Mouse (Mus musculus): Measurements from ENCODE around the gene Otop2. TPM values are rescaled to one million over a fixed set of nuclear protein-coding genes. Genes with fewer than 3 reads are reported as not detected.

The Otop2 gene
- polyA plus RNA-seq, 1 experiment from 2014 or later = not detected

- ATAC-seq (ENCODE audit: low FRiP score, low TSS enrichment) (no peak), DNase-seq (no peak)
- Histone ChIP-seq H3K36me3 (ENCODE audit: control insufficient read depth, insufficient read depth, low read length) (peaks cover 10% of the 10 kb centered on the region), H3K4me2 (ENCODE audit: low read length) (no peak overlapping the region), H3K9ac (replicated peaks; ENCODE audit: low read length) (no peak overlapping the region), H3K4me1 (ENCODE audit: control insufficient read depth, insufficient read depth, low read length) (peaks cover 20% of the 10 kb centered on the region), H3K4me3 (replicated peaks; ENCODE audit: low read depth, low read length) (no peak overlapping the region), H3K9me3 (ENCODE audit: control insufficient read depth, low read length) (no peaks in the 10 kb centered on the region), H3K27ac (replicated peaks; ENCODE audit: low read depth, low read length) (no peak overlapping the region), H3K27me3 (ENCODE audit: control insufficient read depth, insufficient read depth, low read length) (no peaks in the 10 kb centered on the region)
- WGBS = 81% methylated on average over 7 of the region's 7 CpGs
Measured at GRCm38 (mm10) chr11:115274178-115274577, 32.8 kb upstream of the Otop2 start.

GRCm38 (mm10) chr11:115274771-115275170 is 32.2 kb upstream of the Otop2 start:
- no peak overlapping the region for H3K4me3 ChIP-seq (replicated peaks; ENCODE audit: low read depth, low read length)
- DNase-seq (no peak), ATAC-seq (ENCODE audit: low FRiP score, low TSS enrichment) (no peak)
- H3K4me2 ChIP-seq (ENCODE audit: low read length) = no peak overlapping the region
- no peak overlapping the region for H3K27ac ChIP-seq (replicated peaks; ENCODE audit: low read depth, low read length)
- H3K9ac ChIP-seq (replicated peaks; ENCODE audit: low read length) = no peak overlapping the region
- peaks cover 20% of the 10 kb centered on the region for H3K4me1 ChIP-seq (ENCODE audit: control insufficient read depth, insufficient read depth, low read length)
- no peaks in the 10 kb centered on the region for H3K27me3 ChIP-seq (ENCODE audit: control insufficient read depth, insufficient read depth, low read length)
- WGBS = 93% methylated on average over 6 of the region's 6 CpGs
- peaks cover 6% of the 10 kb centered on the region for H3K36me3 ChIP-seq (ENCODE audit: control insufficient read depth, insufficient read depth, low read length)
- H3K9me3 ChIP-seq (ENCODE audit: control insufficient read depth, low read length) = no peaks in the 10 kb centered on the region

GRCm38 (mm10) chr11:115275509-115275908 is 31.5 kb upstream of the Otop2 start:
- Histone ChIP-seq H3K9ac (replicated peaks; ENCODE audit: low read length) (peak overlapping the region; percentile 76), H3K4me3 (replicated peaks; ENCODE audit: low read depth, low read length) (no peak overlapping the region; the same call in 1 of the 2 replicates)
- no peak for DNase-seq

GRCm38 (mm10) chr11:115275954-115276353 is 31.0 kb upstream of the Otop2 start:
- Histone ChIP-seq H3K4me1 (ENCODE audit: control insufficient read depth, insufficient read depth, low read length) (peaks cover 20% of the 10 kb centered on the region), H3K36me3 (ENCODE audit: control insufficient read depth, insufficient read depth, low read length) (peaks cover 5% of the 10 kb centered on the region), H3K27me3 (ENCODE audit: control insufficient read depth, insufficient read depth, low read length) (no peaks in the 10 kb centered on the region), H3K4me2 (ENCODE audit: low read length) (peak overlapping the region; percentile 68), H3K27ac (replicated peaks; ENCODE audit: low read depth, low read length) (peak overlapping the region; percentile 91), H3K9ac (replicated peaks; ENCODE audit: low read length) (peak overlapping the region; percentile 76), H3K4me3 (replicated peaks; ENCODE audit: low read depth, low read length) (peak overlapping the region; percentile 64), H3K9me3 (ENCODE audit: control insufficient read depth, low read length) (no peaks in the 10 kb centered on the region)
- no peak for ATAC-seq (ENCODE audit: low FRiP score, low TSS enrichment)
- DNase-seq = no peak
- WGBS = 56% methylated on average over 3 of the region's 3 CpGs

More at GRCm38 (mm10) chr11:115275509-115275908, 31.5 kb upstream of the Otop2 start:
- peaks cover 20% of the 10 kb centered on the region for H3K4me1 ChIP-seq (ENCODE audit: control insufficient read depth, insufficient read depth, low read length)
- H3K36me3 ChIP-seq (ENCODE audit: control insufficient read depth, insufficient read depth, low read length) = peaks cover 6% of the 10 kb centered on the region
- no peaks in the 10 kb centered on the region for H3K9me3 ChIP-seq (ENCODE audit: control insufficient read depth, low read length)
- no peaks in the 10 kb centered on the region for H3K27me3 ChIP-seq (ENCODE audit: control insufficient read depth, insufficient read depth, low read length)
- WGBS = 89% methylated on average over 6 of the region's 6 CpGs
- peak overlapping the region; percentile 68 for H3K4me2 ChIP-seq (ENCODE audit: low read length)
- no peak for ATAC-seq (ENCODE audit: low FRiP score, low TSS enrichment)
- no peak overlapping the region for H3K27ac ChIP-seq (replicated peaks; ENCODE audit: low read depth, low read length)

GRCm38 (mm10) chr11:115276780-115277603 is 30.0 kb upstream of the Otop2 start, which contains the start of gene Fdxr:
TSS of gene Fdxr (minus strand) at chr11:115277050.
- peak within 1 kb of the TSS; percentile 64 for H3K4me3 ChIP-seq (replicated peaks; ENCODE audit: low read depth, low read length)
- WGBS = under 1% methylated on average over 42 of the region's 42 CpGs

GRCm38 (mm10) chr11:115277604-115277975 is 29.4 kb upstream of the Otop2 start:
- 19% methylated on average over 7 of the region's 7 CpGs for WGBS
- Histone ChIP-seq H3K4me2 (ENCODE audit: low read length) (peak overlapping the region; percentile 68), H3K36me3 (ENCODE audit: control insufficient read depth, insufficient read depth, low read length) (no peaks in the 10 kb centered on the region; the same call in 1 of the 2 replicates), H3K4me1 (ENCODE audit: control insufficient read depth, insufficient read depth, low read length) (peaks cover 20% of the 10 kb centered on the region), H3K27me3 (ENCODE audit: control insufficient read depth, insufficient read depth, low read length) (no peaks in the 10 kb centered on the region), H3K4me3 (replicated peaks; ENCODE audit: low read depth, low read length) (peak overlapping the region; percentile 64), H3K27ac (replicated peaks; ENCODE audit: low read depth, low read length) (peak overlapping the region; percentile 91), H3K9ac (replicated peaks; ENCODE audit: low read length) (peak overlapping the region; percentile 58; the same call in 1 of the 2 replicates), H3K9me3 (ENCODE audit: control insufficient read depth, low read length) (no peaks in the 10 kb centered on the region)
- no peak for ATAC-seq (ENCODE audit: low FRiP score, low TSS enrichment)
- DNase-seq = no peak

More at GRCm38 (mm10) chr11:115276780-115277603, 30.0 kb upstream of the Otop2 start, which contains the start of gene Fdxr:
- DNase-seq (peak; percentile 99), ATAC-seq (ENCODE audit: low FRiP score, low TSS enrichment) (peak; percentile 95)
- peak within 1 kb of the TSS; percentile 76 for H3K9ac ChIP-seq (replicated peaks; ENCODE audit: low read length)
- peaks cover 20% of the 10 kb centered on the region for H3K4me1 ChIP-seq (ENCODE audit: control insufficient read depth, insufficient read depth, low read length)
- H3K4me2 ChIP-seq (ENCODE audit: low read length) = peak within 1 kb of the TSS; percentile 68
- H3K9me3 ChIP-seq (ENCODE audit: control insufficient read depth, low read length) = no peaks in the 10 kb centered on the region
- no peaks in the 10 kb centered on the region; the same call in 1 of the 2 replicates for H3K36me3 ChIP-seq (ENCODE audit: control insufficient read depth, insufficient read depth, low read length)
- peak within 1 kb of the TSS; percentile 91 for H3K27ac ChIP-seq (replicated peaks; ENCODE audit: low read depth, low read length)
- H3K27me3 ChIP-seq (ENCODE audit: control insufficient read depth, insufficient read depth, low read length) = no peaks in the 10 kb centered on the region

- no peak for DNase-seq
- H3K27me3 ChIP-seq (ENCODE audit: control insufficient read depth, insufficient read depth, low read length) = no peaks in the 10 kb centered on the region
- no peaks in the 10 kb centered on the region for H3K9me3 ChIP-seq (ENCODE audit: control insufficient read depth, low read length)
- H3K4me2 ChIP-seq (ENCODE audit: low read length) = peak overlapping the region; percentile 68; the same call in 1 of the 2 replicates
- peaks cover 20% of the 10 kb centered on the region for H3K4me1 ChIP-seq (ENCODE audit: control insufficient read depth, insufficient read depth, low read length)
- H3K36me3 ChIP-seq (ENCODE audit: control insufficient read depth, insufficient read depth, low read length) = no peaks in the 10 kb centered on the region
- ATAC-seq (ENCODE audit: low FRiP score, low TSS enrichment) = no peak
- H3K4me3 ChIP-seq (replicated peaks; ENCODE audit: low read depth, low read length) = no peak overlapping the region
- WGBS = 83% methylated on average over 6 of the region's 6 CpGs
- no peak overlapping the region; the same call in 1 of the 2 replicates for H3K9ac ChIP-seq (replicated peaks; ENCODE audit: low read length)
- H3K27ac ChIP-seq (replicated peaks; ENCODE audit: low read depth, low read length) = no peak overlapping the region
Measured at GRCm38 (mm10) chr11:115278176-115278575, 28.8 kb upstream of the Otop2 start.

- no peaks in the 10 kb centered on the region for H3K9me3 ChIP-seq (ENCODE audit: control insufficient read depth, low read length)
- H3K4me2 ChIP-seq (ENCODE audit: low read length) = no peak overlapping the region
- H3K9ac ChIP-seq (replicated peaks; ENCODE audit: low read length) = no peak overlapping the region
- no peak overlapping the region for H3K27ac ChIP-seq (replicated peaks; ENCODE audit: low read depth, low read length)
- no peaks in the 10 kb centered on the region for H3K27me3 ChIP-seq (ENCODE audit: control insufficient read depth, insufficient read depth, low read length)
- H3K4me1 ChIP-seq (ENCODE audit: control insufficient read depth, insufficient read depth, low read length) = peaks cover 20% of the 10 kb centered on the region
- H3K4me3 ChIP-seq (replicated peaks; ENCODE audit: low read depth, low read length) = no peak overlapping the region
- 81% methylated on average over 1 of the region's 1 CpGs for WGBS
- H3K36me3 ChIP-seq (ENCODE audit: control insufficient read depth, insufficient read depth, low read length) = no peaks in the 10 kb centered on the region
- DNase-seq (no peak), ATAC-seq (ENCODE audit: low FRiP score, low TSS enrichment) (no peak)
Measured at GRCm38 (mm10) chr11:115279726-115280125, 27.2 kb upstream of the Otop2 start.

Data from midbrain, embryonic 14.5 days (tissue).